Mouse (Mus musculus) embryonic stem cell, embryonic (primary cell): Measurements from ENCODE around the gene Il17re.

Experiments used
- CTCF ChIA-PET, 4 experiments: fragments of 300-600 bp in 2 of 4; fragments of 350-600 bp in 2 of 4; sonication (Branson Sonifier 250); formaldehyde crosslinking; loops; one replicate each; lab custom pipeline; 2022; ENCODE audit warnings: inconsistent platforms in 2 of 4; lab: Charles Lee
- POLR2A ChIA-PET, 4 experiments: fragments of 300-600 bp in 2 of 4; fragments of 350-600 bp in 2 of 4; sonication (Branson Sonifier 250); formaldehyde crosslinking; loops; one replicate each; lab custom pipeline; 2022; ENCODE audit warnings: antibody characterized with exemption in 4 of 4, inconsistent platforms in 1 of 4; lab: Charles Lee

Il17re gene

DNA sequence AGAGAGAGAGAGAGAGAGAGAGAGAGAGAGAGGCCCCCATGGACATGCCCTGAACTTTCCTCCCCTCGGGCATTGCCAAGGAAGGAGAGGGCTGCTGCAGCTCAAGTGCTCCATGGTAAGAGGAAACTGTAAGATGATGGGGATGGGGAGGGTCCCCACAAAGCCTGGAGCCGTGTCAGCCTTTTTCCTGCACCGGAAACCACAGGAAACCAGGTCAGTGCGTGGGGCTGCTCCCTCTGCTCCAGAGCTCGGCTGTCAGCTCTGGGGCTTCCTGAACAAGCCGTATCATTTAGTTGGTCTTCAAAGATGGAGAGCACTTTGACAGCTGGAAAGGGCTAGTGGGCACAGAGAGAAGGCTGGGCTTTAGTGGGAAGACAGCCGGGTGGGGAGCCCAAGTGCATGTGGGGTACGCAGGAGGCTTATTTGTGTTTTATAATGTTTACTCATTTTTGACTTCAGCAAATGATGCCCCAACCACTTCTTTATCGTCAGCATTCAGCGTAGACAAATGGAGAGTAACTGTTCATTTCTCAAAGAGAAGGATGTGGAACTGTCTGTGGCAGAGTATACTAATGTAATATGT, at the start of gene Il17re:
Gene Il17re (plus strand): TSS at position 533 of the 583 bp plus-strand sequence.
- CTCF ChIA-PET, result interaction anchor here in 3 of 4 experiments (0.6 to 1.8 kb wide), 6 partner anchors 10 to 36 kb away, joined by 3 to 7 read pairs (median 4); no protein-coding TSS in a partner anchor
- POLR2A ChIA-PET, result interaction anchor here in 3 of 4 experiments (0.7 to 1.7 kb wide), 5 partner anchors 13 to 37 kb away, joined by 3 to 4 read pairs (median 3); partner anchors contain the start of genes Jagn1 (in 2 of the 3) and Il17rc (in 1 of the 3)

DNA sequence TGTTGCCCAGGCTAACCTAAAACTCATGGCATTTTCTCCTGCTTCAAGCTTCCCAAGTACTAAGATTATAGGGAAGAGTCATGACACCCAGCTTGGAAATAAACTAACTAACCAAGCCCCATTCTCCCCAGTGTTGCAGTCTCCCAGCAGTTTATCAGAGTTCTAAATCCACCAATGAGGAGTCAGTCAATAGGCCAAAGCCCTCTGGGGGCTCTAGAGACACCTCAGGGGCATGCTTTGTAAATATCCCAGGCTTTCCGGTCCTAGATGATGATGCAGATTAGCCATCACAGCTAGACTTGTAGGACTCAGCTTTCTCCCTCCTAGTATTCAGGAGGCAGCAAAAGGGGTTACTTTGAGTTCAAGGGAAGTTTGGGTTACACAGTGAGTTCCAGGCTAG, 48.3 kb upstream of the Il17re start:
- CTCF ChIA-PET, result no interaction called here
- POLR2A ChIA-PET, result interaction anchor here in 2 of 4 experiments (0.9 to 11.7 kb wide), 10 partner anchors 8 to 104 kb away, joined by 3 to 114 read pairs (median 5); partner anchors contain the start of genes Jagn1 (in 1 of the 2), Prrt3 (in 1 of the 2), Rpusd3 (in 1 of the 2) and Ttll3 (in 1 of the 2)

DNA sequence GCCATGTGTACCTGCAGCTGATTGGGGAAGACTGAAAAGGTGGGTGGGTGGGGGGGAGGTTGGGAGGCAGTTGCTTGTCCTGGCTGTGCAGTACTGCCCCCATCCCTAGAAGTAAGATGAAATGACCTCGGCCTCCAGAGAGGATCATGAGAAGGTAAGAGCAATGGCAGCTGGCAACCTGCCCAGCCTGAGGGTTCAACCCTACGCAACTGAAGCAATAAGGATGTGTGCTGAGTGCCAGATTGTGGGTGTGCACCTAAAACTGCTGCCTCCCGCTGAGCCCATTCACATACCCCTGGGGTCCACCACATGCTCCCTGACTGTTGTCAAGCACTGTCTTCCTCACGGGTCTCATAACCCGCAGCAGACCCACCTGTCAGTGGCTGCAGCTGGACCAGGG, 41.9 kb upstream of the Il17re start:
- CTCF ChIA-PET, result interaction anchor here in 1 of 4 experiments (0.9 kb wide), 1 partner anchor 11 kb away, joined by 3 read pairs; no protein-coding TSS in a partner anchor

DNA sequence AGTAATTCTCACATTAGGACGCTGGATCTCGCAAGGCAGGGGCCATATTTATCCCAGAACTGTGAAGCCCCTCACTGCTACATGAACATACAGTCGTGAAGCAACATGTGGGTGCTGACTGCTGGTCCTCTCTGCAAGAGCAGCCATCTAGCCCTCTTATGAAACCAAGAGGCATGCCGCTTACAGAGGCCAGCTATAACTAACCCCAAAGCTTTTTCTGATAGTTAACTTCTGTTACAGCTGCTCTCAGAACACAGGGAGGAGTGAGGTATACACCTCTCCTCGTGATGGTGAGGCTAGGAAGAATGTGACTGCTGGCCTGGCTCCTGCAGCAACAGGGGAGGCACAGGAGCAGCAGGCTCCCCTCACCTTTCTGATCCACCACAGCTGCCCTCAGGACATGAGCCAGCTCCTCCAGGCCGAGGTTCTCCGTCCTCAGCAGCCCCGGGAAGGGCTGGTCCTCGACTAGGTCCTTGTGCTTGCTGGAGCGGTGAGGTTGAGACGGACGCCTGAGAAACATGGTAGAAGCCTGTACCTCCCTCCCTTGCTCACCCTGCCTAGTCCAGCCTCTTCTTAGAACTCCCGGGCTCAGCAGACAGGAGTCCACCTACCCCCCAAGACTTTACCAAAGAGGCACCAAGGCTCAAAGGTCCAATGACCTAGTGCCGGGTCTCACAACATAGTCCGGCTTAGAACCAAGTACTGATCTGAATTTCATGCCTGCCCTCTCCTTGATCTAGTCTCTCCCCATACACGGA, 39.7 kb upstream of the Il17re start:
- POLR2A ChIA-PET, result interaction anchor here in 3 of 4 experiments (0.6 to 3.4 kb wide), 31 partner anchors 9 to 600 kb away, joined by 3 to 24 read pairs (median 4); partner anchors contain the start of genes Jagn1 (in 2 of the 3), Brpf1 (in 1 of the 3), Cpne9 (in 1 of the 3) and Emc3 (in 1 of the 3)
- CTCF ChIA-PET, result interaction anchor here (0.6 to 2.5 kb wide), 6 partner anchors 9 to 23 kb away, joined by 3 to 9 read pairs (median 5); no protein-coding TSS in a partner anchor

More for the DNA sequence above, 41.9 kb upstream of the Il17re start:
- POLR2A ChIA-PET, result interaction anchor here in 3 of 4 experiments (0.6 to 1.4 kb wide), 4 partner anchors 9 to 222 kb away, joined by 3 to 4 read pairs (median 4); partner anchors contain the start of gene Irak2 (in 1 of the 3)

DNA sequence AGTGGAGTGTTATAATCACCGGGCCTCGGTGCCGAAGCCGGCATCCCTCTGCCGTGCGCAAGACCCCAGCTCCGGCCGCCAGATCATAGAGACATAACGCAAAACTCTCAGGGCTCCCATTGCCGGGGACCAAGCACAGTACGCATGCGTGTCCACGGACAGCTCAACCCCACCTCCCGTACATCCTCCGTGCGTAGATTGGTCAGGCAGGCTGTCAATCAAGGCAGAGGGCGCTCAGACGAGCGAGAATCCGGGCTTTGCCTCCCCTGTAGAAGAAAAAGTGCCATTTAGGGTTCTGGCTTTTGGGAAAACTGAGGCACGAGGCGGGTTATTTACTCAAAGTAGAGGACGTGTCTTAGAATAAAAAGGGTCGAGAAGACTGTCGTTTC, 39.1 kb upstream of the Il17re start, which contains the start of gene Rpusd3:
Gene Rpusd3 (minus strand): TSS at position 142 of the 389 bp plus-strand sequence.
- ChIA-PET POLR2A (interaction anchor here in 3 of 4 experiments (0.7 to 3.4 kb wide), 29 partner anchors 9 to 381 kb away, joined by 3 to 24 read pairs (median 4); partner anchors contain the start of genes Jagn1 (in 2 of the 3), Brpf1 (in 1 of the 3), Cpne9 (in 1 of the 3) and Emc3 (in 1 of the 3)), CTCF (interaction anchor here in 3 of 4 experiments (0.5 to 2.5 kb wide), 8 partner anchors 8 to 75 kb away, joined by 3 to 9 read pairs (median 4); no protein-coding TSS in a partner anchor)

DNA sequence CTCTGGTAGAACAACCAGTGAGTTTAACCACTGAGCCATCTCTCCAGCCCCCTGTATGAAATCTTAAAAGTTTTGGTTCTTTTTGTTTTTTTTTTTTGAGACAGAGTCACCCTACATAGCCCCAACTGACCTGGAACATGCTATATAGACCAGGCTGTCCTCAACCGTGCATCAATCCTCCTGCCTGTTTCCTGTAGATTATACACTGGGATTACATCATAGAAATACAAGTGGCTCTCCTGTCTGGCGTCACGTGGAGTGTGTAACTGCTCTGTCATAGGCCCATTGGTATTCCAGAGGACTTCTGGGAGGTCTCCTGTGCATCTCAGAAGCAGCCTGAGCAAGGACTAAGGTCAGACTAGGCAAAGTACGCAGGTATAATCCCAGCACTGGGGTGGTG, 35.3 kb upstream of the Il17re start:
- POLR2A ChIA-PET, result interaction anchor here in 2 of 4 experiments (0.7 to 1.6 kb wide), 5 partner anchors 13 to 34 kb away, joined by 3 to 4 read pairs (median 3); partner anchors contain the start of gene Ttll3 (in 1 of the 2)
- CTCF ChIA-PET, result interaction anchor here in 2 of 4 experiments (0.6 to 1.2 kb wide), 4 partner anchors 18 to 238 kb away, joined by 3 to 4 read pairs (median 4); partner anchors contain the start of gene Ttll3 (in 1 of the 2)

DNA sequence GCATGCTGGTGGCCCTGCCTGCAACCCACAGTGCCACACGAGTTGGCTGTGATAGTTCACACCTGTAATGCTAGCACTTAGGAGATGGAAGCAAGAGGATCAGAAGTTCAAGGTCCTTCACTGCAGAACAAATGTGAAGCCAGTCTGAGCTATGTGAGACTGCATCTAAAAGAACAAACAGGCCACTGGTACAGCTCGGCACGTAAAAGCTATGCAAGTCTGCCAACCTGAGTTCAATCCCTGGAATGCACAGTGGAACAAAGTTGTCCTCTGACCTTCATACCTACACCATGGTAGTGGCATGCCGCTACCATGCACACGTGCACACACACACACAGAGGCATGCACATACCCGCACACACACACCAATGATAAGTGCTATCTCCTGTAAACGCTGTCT, 34.1 kb upstream of the Il17re start:
- POLR2A ChIA-PET, result interaction anchor here in 2 of 4 experiments (0.9 to 1.6 kb wide), 7 partner anchors 14 to 57 kb away, joined by 3 to 4 read pairs (median 3); partner anchors contain the start of genes Jagn1 (in 1 of the 2) and Ttll3 (in 1 of the 2)

DNA sequence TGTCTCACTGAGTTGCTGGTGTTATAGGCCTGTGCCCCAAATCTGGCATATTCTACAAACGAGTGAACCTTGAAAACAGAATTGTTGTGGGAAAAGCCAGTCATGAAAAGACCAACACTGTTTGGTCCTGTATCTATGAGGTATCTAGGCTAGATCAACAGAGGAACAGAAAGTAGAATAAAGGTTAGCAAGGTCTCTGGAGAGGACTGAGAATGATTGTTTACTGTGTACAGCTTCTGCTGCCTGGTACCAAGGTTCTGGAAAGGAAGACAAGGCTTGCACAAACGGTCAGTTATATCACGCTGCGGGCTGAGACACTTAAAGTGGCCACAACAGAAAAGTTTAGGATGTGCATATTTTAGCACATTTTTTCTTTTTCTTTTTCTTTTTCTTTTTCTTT, 31.6 kb upstream of the Il17re start:
- CTCF ChIA-PET, result interaction anchor here (0.5 to 1.6 kb wide), 28 partner anchors 8 to 294 kb away, joined by 3 to 12 read pairs (median 4); partner anchors contain the start of genes Rpusd3 (in 3 of the 4), Cidec (in 1 of the 4), Il17rc (in 1 of the 4) and Tatdn2 (in 1 of the 4)
- POLR2A ChIA-PET, result interaction anchor here in 3 of 4 experiments (0.5 to 2.3 kb wide), 11 partner anchors 8 to 388 kb away, joined by 3 to 8 read pairs (median 5); partner anchors contain the start of genes Rpusd3 (in 1 of the 3) and Ttll3 (in 1 of the 3)

More for the DNA sequence above, 34.1 kb upstream of the Il17re start:
- CTCF ChIA-PET, result interaction anchor here in 3 of 4 experiments (0.5 to 1.4 kb wide), 15 partner anchors 9 to 386 kb away, joined by 3 to 12 read pairs (median 4); partner anchors contain the start of genes Cidec (in 1 of the 3), Prrt3 (in 1 of the 3) and Ttll3 (in 1 of the 3)

DNA sequence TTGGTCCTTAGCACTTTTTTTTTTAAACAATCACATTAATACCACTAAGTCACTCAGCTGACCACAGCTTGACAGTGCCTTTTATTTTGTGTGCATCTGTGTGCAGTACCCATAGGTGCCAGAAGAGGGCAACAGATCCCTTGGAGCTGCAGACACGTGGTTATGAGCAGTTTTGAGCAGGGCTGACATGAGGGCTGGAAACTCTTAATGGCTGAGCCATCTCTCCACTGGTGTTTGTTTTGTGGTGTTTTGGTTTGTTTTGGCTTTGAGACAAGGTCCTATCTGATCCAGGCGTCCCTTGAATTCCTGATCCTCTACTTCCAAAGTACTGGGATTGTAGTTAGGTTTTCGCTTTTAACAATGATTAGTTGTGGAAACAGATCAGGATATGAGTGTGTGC, 30.9 kb upstream of the Il17re start:
- ChIA-PET CTCF (interaction anchor here (0.5 to 1.6 kb wide), 34 partner anchors 8 to 727 kb away, joined by 3 to 12 read pairs (median 4); partner anchors contain the start of genes Rpusd3 (in 3 of the 4), Jagn1 (in 2 of the 4), Cidec (in 1 of the 4) and Il17rc (in 1 of the 4)), POLR2A (interaction anchor here in 3 of 4 experiments (0.5 to 2.3 kb wide), 16 partner anchors 8 to 389 kb away, joined by 3 to 8 read pairs (median 4); partner anchors contain the start of genes Rpusd3 (in 2 of the 3) and Ttll3 (in 1 of the 3))

DNA sequence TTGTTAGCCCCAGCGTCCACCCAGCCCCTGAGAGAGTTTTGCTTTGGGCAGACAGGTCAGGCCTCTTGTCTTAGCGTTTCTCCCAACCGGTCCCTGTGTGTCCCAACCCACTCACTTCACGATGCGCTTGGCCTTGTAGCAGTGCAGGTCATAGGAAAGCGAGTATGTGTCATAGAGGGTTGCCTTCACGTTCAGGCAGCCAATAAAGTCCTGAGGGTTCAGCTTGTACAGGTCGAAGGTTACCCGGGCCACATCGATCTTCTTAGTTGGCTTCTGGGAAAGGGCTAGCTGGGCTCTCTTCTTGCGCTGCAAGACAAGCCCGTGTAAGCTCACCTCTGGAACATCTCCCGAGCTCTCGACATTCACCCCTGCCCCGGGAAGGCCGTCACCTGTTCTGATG, 30.3 kb upstream of the Il17re start:
- ChIA-PET POLR2A (interaction anchor here in 3 of 4 experiments (0.5 to 2.3 kb wide), 15 partner anchors 9 to 768 kb away, joined by 3 to 8 read pairs (median 4); partner anchors contain the start of gene Rpusd3 (in 2 of the 3)), CTCF (interaction anchor here (0.5 to 1.6 kb wide), 24 partner anchors 8 to 728 kb away, joined by 3 to 12 read pairs (median 4); partner anchors contain the start of genes Rpusd3 (in 3 of the 4), Jagn1 (in 2 of the 4), Cidec (in 1 of the 4) and Il17rc (in 1 of the 4))

DNA sequence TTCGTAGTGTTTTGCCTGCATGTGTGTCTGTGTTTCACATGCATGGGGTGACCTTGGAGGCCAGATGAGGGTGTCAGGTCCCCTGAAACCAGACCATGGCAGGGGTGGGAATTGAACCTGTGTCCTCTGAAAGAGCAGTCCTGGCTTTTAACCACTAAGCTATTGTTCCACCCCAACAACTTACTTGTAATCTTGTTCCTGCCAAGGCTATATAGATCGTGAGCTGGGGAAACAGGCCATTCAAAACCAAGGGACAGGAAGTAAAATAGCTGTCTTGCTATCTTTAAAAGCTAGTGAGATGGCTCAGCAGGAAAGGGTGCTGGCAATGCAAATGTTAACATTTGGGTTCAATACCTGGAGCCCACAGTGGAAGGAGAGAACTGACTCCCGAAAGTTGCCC, 28.3 kb upstream of the Il17re start:
- CTCF ChIA-PET, result interaction anchor here in 2 of 4 experiments (0.5 to 1.1 kb wide), 2 partner anchors 11 to 267 kb away, joined by 4 read pairs; partner anchors contain the start of gene Tatdn2 (in 1 of the 2)
- POLR2A ChIA-PET, result interaction anchor here in 2 of 4 experiments (0.7 to 1.4 kb wide), 3 partner anchors 11 to 124 kb away, joined by 3 to 7 read pairs (median 3); partner anchors contain the start of genes Brpf1 (in 1 of the 2) and Rpusd3 (in 1 of the 2)

DNA sequence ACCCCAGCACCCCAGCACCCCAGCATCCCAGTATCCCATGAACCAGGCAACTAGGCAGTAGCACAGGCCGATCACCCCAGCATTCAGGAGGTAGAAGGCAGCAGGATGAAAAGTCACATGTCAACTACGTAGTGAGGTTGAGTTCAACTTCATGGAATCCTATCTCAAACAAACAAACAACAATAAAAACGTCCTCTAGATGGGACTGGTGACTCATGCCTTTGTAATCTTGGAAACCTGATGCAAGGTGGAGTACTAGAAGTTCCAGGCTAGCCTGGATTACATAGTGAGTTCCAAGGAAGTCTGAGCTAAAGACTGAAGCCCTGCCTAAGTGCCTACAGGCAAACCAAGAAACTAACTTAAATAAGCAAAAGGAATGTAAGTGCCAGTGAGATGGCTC, 27.4 kb upstream of the Il17re start:
- POLR2A ChIA-PET, result interaction anchor here in 3 of 4 experiments (0.6 to 2.0 kb wide), 11 partner anchors 10 to 354 kb away, joined by 3 to 10 read pairs (median 3); partner anchors contain the start of genes Jagn1 (in 1 of the 3), Prrt3 (in 1 of the 3) and Rpusd3 (in 1 of the 3)
- CTCF ChIA-PET, result interaction anchor here in 2 of 4 experiments (0.7 to 1.7 kb wide), 4 partner anchors 10 to 69 kb away, joined by 3 to 4 read pairs (median 4); no protein-coding TSS in a partner anchor

DNA sequence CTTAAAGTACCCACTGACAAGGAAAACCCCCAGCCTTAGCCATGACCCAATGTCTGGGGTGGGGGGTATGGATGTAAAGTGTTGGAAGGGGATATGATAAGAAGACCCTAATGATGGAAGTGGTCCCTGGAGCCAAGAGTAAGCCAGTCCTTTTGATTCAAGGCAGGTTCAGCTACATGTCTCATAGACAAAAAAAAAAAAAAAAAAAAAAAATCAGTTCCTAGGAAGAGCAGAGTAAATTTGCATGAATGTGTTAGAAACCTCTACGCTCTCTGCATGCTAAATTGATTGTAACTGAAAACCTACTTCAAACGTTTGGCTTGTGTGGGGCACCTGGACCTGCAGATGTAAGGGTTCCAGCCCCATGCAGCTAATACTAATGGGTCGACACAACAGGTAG, 26.5 kb upstream of the Il17re start:
- CTCF ChIA-PET, result interaction anchor here in 1 of 4 experiments (1.7 kb wide), 1 partner anchor 9 kb away, joined by 4 read pairs; no protein-coding TSS in a partner anchor
- POLR2A ChIA-PET, result interaction anchor here (0.6 to 2.7 kb wide), 12 partner anchors 11 to 180 kb away, joined by 3 to 10 read pairs (median 4); partner anchors contain the start of genes Jagn1 (in 1 of the 4), Prrt3 (in 1 of the 4) and Rpusd3 (in 1 of the 4)

DNA sequence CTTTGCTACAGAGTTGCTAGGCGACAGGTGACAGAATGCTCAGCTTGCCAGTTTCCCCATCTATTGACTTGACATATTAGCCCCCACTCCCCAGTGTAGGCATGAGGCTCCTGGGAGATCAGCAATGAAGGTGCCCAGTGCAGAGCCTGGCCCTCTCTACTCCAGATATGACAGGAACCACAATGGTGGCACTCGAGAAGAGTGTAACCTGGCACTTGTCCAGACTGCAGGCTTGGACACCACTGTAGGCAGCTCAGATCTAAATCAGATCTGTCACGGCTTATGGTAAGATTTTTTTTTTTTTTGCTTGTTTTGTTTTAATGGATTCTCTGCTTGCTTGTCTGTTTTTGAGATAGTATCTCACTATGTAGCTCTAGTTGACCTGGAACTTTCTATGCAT, 24.6 kb upstream of the Il17re start:
- POLR2A ChIA-PET, result interaction anchor here in 2 of 4 experiments (0.7 to 2.8 kb wide), 9 partner anchors 8 to 69 kb away, joined by 3 to 9 read pairs (median 5); partner anchors contain the start of genes Jagn1 (in 2 of the 2), Rpusd3 (in 2 of the 2) and Prrt3 (in 1 of the 2)
- CTCF ChIA-PET, result interaction anchor here in 3 of 4 experiments (0.6 to 1.3 kb wide), 5 partner anchors 33 to 643 kb away, joined by 3 to 4 read pairs (median 3); no protein-coding TSS in a partner anchor

DNA sequence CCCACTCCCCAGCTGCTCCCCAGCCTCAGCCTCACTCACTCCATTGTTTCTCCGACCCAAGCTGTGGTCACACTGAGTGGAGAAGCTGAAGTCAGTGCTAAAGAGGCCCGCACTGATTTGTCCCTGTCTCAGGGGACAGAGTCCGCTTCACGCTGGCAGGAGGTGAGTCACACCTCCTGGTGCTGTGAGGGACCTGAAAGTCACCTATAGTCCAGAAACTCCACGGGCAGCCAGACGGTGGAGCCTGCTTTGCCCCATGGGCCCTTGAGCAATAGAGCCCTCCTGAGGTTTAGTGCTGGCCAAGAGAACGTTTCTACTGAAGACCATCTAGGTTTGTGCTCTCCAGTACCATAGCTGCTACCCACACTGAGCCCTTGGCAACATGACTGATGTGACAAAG, 23.6 kb upstream of the Il17re start:
- ChIA-PET CTCF (interaction anchor here in 2 of 4 experiments (0.8 to 2.0 kb wide), 2 partner anchors 11 to 28 kb away, joined by 3 to 6 read pairs; no protein-coding TSS in a partner anchor), POLR2A (interaction anchor here in 3 of 4 experiments (0.6 to 2.8 kb wide), 6 partner anchors 7 to 266 kb away, joined by 3 to 9 read pairs (median 3); partner anchors contain the start of gene Jagn1 (in 2 of the 3))
